Mouse (Mus musculus) intestine, embryonic 16.5 days (tissue): ENCODE data around the gene Prpf38a. TPM values are rescaled to one million over a fixed set of nuclear protein-coding genes. Genes with fewer than 3 reads are reported as not detected.

Experiments used
- ATAC-seq: fragments of 200-750 bp; cut with Nextera tagmentation; 2 replicates; pipeline ENCODE4 v1.8.0; 2017; ENCODE audit warnings: moderate TSS enrichment, moderate library complexity
- H3K27ac ChIP-seq: fragments of 300-500 bp; sonication (generic); 2 replicates; pipeline ENCODE4 v1.5.1; 2014; ENCODE audit warnings: mild to moderate bottlenecking, low read length
- H3K27me3 ChIP-seq: fragments of 300-500 bp; sonication (generic); replicated peaks from 2 replicates; pipeline ENCODE4 v1.6.1; 2014; ENCODE audit warnings: low read length, control low read depth, mixed read lengths; ENCODE audit not compliant: control insufficient read depth, insufficient read depth
- H3K36me3 ChIP-seq: fragments of 300-500 bp; sonication (generic); 2 replicates; pipeline ENCODE4 v1.6.1; 2014; ENCODE audit warnings: low read length, control low read depth; ENCODE audit not compliant: control insufficient read depth, insufficient read depth
- H3K4me1 ChIP-seq: fragments of 300-500 bp; sonication (generic); 2 replicates; pipeline ENCODE4 v1.6.1; 2014; ENCODE audit warnings: low read length, control low read depth, mixed read lengths; ENCODE audit not compliant: control insufficient read depth, insufficient read depth
- H3K4me2 ChIP-seq: fragments of 300-500 bp; sonication (generic); 2 replicates; pipeline ENCODE4 v1.6.1; 2014; ENCODE audit warnings: low read depth, low read length, control low read depth
- H3K4me3 ChIP-seq: fragments of 300-500 bp; sonication (generic); 2 replicates; pipeline ENCODE4 v1.5.1; 2014; ENCODE audit warnings: mild to moderate bottlenecking, low read length
- H3K9ac ChIP-seq: fragments of 300-500 bp; sonication (generic); 2 replicates; pipeline ENCODE4 v1.6.1; 2014; ENCODE audit warnings: low read depth, low read length
- H3K9me3 ChIP-seq: fragments of 300-500 bp; sonication (generic); 2 replicates; pipeline ENCODE4 v1.6.1; 2016; ENCODE audit warnings: low read length, control low read depth; ENCODE audit not compliant: control insufficient read depth
- WGBS: fragments of 180-500 bp; shearing (Covaris S2); extraction: QIAGEN DNeasy Blood & Tissue Kit; methylation state at CpG from one replicate; pipeline ENCODE4 v1.1.7; 2014; 5-methylcytosine and 5-hydroxymethylcytosine counted together
- polyA plus RNA-seq: library from polyadenylated mRNA; unstranded; fragments of >200 nt; fragmentation: Nextera tagmentation; extraction: Ambion mirVana; gene quantifications from 2 replicates; pipeline ENCODE4 v1.2.1, GENCODE M21; 2015

Gene Prpf38a
- polyA plus RNA-seq, 1 experiment from 2014 or later = 78.8 TPM

- 82% methylated on average over 7 of the region's 7 CpGs for WGBS
- H3K27me3 ChIP-seq = no peaks in the 10 kb centered on the region
- peaks cover 7% of the 10 kb centered on the region for H3K9me3 ChIP-seq
- no peak overlapping the region for H3K4me2 ChIP-seq
- H3K9ac ChIP-seq = no peak overlapping the region
- peaks cover 18% of the 10 kb centered on the region for H3K36me3 ChIP-seq
- ATAC-seq = peak; percentile 76
- H3K27ac ChIP-seq = peak overlapping the region; percentile 49; the same call in 1 of the 2 replicates
- H3K4me1 ChIP-seq = no peaks in the 10 kb centered on the region
- no peak overlapping the region for H3K4me3 ChIP-seq
These were observed 22.7 kb upstream of the Prpf38a start for GRCm38 (mm10) chr4:108601870-108602269.

GRCm38 (mm10) chr4:108598306-108598705 lies 19.2 kb upstream of the Prpf38a start:
- no peak overlapping the region for H3K27ac ChIP-seq
- H3K4me2 ChIP-seq = no peak overlapping the region
- peaks cover 9% of the 10 kb centered on the region for H3K36me3 ChIP-seq
- H3K4me1 ChIP-seq = no peaks in the 10 kb centered on the region; the same call in 1 of the 2 replicates
- WGBS = 80% methylated on average over 4 of the region's 4 CpGs
- H3K9me3 ChIP-seq = peaks cover 5% of the 10 kb centered on the region
- no peak for ATAC-seq
- H3K4me3 ChIP-seq = no peak overlapping the region
- H3K27me3 ChIP-seq = no peaks in the 10 kb centered on the region
- no peak overlapping the region for H3K9ac ChIP-seq

GRCm38 (mm10) chr4:108595785-108596184 lies 16.6 kb upstream of the Prpf38a start:
- Histone ChIP-seq H3K4me2 (no peak overlapping the region), H3K27me3 (no peaks in the 10 kb centered on the region), H3K4me1 (no peaks in the 10 kb centered on the region; the same call in 1 of the 2 replicates), H3K9ac (no peak overlapping the region), H3K9me3 (no peaks in the 10 kb centered on the region), H3K36me3 (no peaks in the 10 kb centered on the region), H3K27ac (peak overlapping the region; percentile 50), H3K4me3 (no peak overlapping the region)
- WGBS = 71% methylated on average over 1 of the region's 1 CpGs
- ATAC-seq = peak; percentile 77

GRCm38 (mm10) chr4:108593376-108593775 lies 14.2 kb upstream of the Prpf38a start:
- no peaks in the 10 kb centered on the region for H3K9me3 ChIP-seq
- ATAC-seq = no peak
- H3K27ac ChIP-seq = no peak overlapping the region
- no peaks in the 10 kb centered on the region for H3K27me3 ChIP-seq
- H3K4me2 ChIP-seq = no peak overlapping the region
- WGBS = 89% methylated on average over 2 of the region's 2 CpGs
- H3K36me3 ChIP-seq = no peaks in the 10 kb centered on the region
- H3K4me3 ChIP-seq = no peak overlapping the region
- H3K9ac ChIP-seq = no peak overlapping the region
- H3K4me1 ChIP-seq = no peaks in the 10 kb centered on the region; the same call in 1 of the 2 replicates

- H3K4me3 ChIP-seq = peak overlapping the region; percentile 70
- peak overlapping the region; percentile 84 for H3K4me2 ChIP-seq
- peak overlapping the region; percentile 70 for H3K9ac ChIP-seq
- no peaks in the 10 kb centered on the region for H3K9me3 ChIP-seq
- WGBS = 2% methylated on average over 16 of the region's 16 CpGs
- peaks cover 5% of the 10 kb centered on the region for H3K4me1 ChIP-seq
- H3K27ac ChIP-seq = peak overlapping the region; percentile 75
- peaks cover 4% of the 10 kb centered on the region for H3K36me3 ChIP-seq
- ATAC-seq = no peak
- H3K27me3 ChIP-seq = no peaks in the 10 kb centered on the region
These were observed 741 bp upstream of the Prpf38a start for GRCm38 (mm10) chr4:108579743-108580411.

GRCm38 (mm10) chr4:108572644-108573043 lies 6.5 kb downstream of the Prpf38a start:
- WGBS = 91% methylated on average over 3 of the region's 3 CpGs
- H3K4me1 ChIP-seq = peaks cover under 1% of the 10 kb centered on the region; the same call in 1 of the 2 replicates
- H3K9me3 ChIP-seq = no peaks in the 10 kb centered on the region
- no peak overlapping the region for H3K27ac ChIP-seq
- no peak for ATAC-seq
- no peaks in the 10 kb centered on the region for H3K27me3 ChIP-seq
- H3K4me2 ChIP-seq = no peak overlapping the region
- no peak overlapping the region for H3K4me3 ChIP-seq
- no peak overlapping the region for H3K9ac ChIP-seq
- H3K36me3 ChIP-seq = peaks cover 12% of the 10 kb centered on the region

GRCm38 (mm10) chr4:108565026-108565425 lies 14.1 kb downstream of the Prpf38a start:
- no peak overlapping the region for H3K4me2 ChIP-seq
- H3K9ac ChIP-seq = no peak overlapping the region
- H3K27me3 ChIP-seq = no peaks in the 10 kb centered on the region
- 69% methylated on average over 1 of the region's 1 CpGs for WGBS
- no peaks in the 10 kb centered on the region for H3K9me3 ChIP-seq
- H3K36me3 ChIP-seq = peaks cover 13% of the 10 kb centered on the region
- H3K27ac ChIP-seq = no peak overlapping the region
- H3K4me3 ChIP-seq = no peak overlapping the region
- ATAC-seq = no peak
- H3K4me1 ChIP-seq = no peaks in the 10 kb centered on the region

GRCm38 (mm10) chr4:108539701-108540100 lies 39.4 kb downstream of the Prpf38a start:
- ATAC-seq = no peak
- Histone ChIP-seq H3K4me2 (no peak overlapping the region), H3K9me3 (no peaks in the 10 kb centered on the region), H3K4me1 (no peaks in the 10 kb centered on the region), H3K27me3 (no peaks in the 10 kb centered on the region), H3K9ac (no peak overlapping the region), H3K4me3 (no peak overlapping the region), H3K27ac (no peak overlapping the region), H3K36me3 (no peaks in the 10 kb centered on the region)
- WGBS = 95% methylated on average over 2 of the region's 2 CpGs
